Mouse (Mus musculus): Measurements from ENCODE around the gene Ccdc124.

The Ccdc124 gene

GRCm38 (mm10) chr8:70869601-70870041 lies 4.1 kb downstream of the Ccdc124 start:
- DNase-seq (ENCODE audit: low spot score in 2 of 2), result peak in 1 of 2 experiments; percentile 67

GRCm38 (mm10) chr8:70869199-70869571 lies 4.5 kb downstream of the Ccdc124 start:
- DNase-seq (ENCODE audit: low spot score in 2 of 2), result no peak

DNA sequence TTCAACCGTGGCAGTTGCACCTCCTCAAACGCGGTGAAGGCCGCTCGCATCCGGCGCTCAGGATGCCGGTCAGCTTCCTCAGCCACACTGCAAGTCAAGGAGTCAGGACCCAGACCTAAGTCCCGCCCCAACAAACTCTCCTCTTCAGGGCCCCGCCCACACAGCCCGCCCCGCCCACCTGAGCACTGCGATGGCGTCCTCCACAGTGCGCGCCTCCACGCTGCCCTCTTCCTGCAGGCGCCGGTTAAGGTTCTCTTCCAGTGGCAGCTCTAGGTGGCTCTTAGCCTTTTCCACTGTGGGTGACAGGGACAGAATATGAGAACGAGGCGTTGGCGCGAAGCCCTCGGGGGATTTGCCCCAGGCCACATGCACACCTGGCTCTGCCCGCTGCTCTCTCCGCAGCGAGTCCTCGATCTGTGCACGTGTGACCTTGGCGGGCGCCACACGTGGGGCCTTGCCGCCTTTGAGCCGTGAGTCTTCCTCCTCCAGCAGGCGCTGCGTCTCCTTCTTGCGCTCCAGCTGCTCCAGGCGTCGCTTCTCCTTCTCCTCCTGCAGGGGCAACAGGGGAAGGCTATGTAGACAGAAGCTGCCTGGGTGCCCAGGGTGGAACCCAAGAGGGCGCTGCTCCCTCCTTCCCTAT lies 5.1 kb downstream of the Ccdc124 start:
- peak; percentile 60 to 63 for DNase-seq (ENCODE audit: low spot score in 2 of 2)

GRCm38 (mm10) chr8:70866566-70866965 lies 7.2 kb downstream of the Ccdc124 start:
- DNase-seq (ENCODE audit: low spot score in 2 of 2), result no peak

DNA sequence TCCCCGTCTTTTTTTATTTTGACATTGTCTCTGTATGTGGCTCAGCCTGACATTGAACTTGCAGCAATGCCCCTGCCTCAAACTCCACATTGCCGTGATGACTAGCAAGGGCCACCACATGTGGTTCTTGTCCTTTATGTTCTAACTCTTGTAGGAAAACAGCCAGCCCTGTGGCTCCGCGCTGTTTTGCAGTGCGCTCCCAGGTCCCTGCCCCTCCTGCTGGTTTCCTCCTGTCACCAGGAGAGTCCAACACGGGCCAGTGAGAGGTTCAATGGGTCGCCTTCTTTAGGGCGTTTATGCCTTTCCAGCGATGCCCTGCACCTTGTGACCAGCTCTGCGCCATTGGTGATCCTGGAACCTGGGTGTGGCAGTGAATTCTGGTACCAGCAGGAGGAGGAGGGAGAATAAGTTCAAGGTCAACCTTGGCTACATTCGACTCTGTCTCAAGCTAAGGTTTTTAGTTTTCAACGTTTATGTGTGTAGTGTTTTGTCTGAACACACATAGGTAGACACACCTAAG lies 7.7 kb downstream of the Ccdc124 start:
- peak in 1 of 2 experiments; percentile 55 for DNase-seq (ENCODE audit: low spot score in 2 of 2)

DNA sequence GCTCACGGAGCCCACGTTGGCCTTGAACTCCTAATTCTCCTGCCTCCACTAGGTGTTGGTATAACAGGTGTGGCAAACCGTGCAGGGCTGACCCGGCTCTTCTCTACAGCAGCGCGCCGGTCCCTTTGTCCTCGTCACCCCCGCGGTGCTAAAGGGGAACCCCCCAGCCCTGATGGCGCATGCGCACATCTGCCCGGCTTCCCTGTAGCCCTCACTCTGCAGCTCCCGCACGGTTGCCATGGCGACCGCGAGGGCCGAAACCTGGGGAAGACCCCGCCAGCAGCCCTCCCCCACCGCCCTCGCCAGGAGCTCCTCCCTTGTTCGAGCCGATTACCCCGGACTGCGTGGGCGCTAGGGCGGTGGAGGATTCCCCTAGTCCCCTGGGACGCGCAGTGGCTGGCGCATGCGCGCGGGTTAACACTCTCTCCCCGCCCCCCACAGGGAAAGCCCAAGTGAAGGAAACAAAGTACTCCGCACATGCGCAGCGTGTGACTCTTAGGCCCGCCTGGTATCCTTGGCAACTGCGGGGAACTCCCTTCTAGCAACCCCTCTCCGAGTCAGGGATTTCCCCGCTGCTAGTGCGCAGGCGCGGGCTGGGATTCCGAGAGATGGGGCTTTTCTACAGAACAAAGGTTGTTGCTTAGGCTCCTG lies 8.3 kb downstream of the Ccdc124 start:
- peak; percentile 99 for DNase-seq (ENCODE audit: low spot score in 2 of 2)

DNA sequence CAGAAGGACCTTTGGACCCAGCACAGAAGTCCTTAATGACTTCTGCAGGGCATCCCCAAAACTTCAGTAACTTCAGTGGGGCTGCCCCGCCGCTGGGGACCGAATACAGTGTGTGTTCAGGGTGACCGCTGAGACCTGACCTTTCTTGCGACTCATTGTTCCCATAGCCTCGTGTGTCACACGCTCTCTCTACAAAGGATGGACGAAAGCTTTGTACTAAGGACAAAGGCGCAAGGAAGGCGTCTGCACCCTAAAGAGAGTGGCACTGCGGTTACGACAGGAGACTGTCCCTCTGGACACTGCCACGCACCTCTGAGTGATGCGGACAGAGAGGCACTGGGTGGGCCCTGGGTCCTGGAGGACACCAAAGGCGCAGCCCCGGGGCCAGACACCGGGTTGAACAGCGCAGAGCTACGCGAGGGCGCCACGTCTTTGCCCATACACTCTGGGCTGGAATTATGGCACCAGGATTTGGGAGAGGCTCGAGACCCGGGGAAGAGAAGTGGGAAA lies 9.0 kb downstream of the Ccdc124 start:
- DNase-seq (ENCODE audit: low spot score in 2 of 2), result peak in 1 of 2 experiments; percentile 44

- DNase-seq (ENCODE audit: low spot score in 2 of 2), result no peak
Observed at GRCm38 (mm10) chr8:70863956-70864711, 9.6 kb downstream of the Ccdc124 start.

GRCm38 (mm10) chr8:70862824-70863641 lies 10.7 kb downstream of the Ccdc124 start, which contains the start of gene Kcnn1:
TSS of gene Kcnn1 (minus strand) at chr8:70863258.
- no peak for DNase-seq (ENCODE audit: low spot score in 2 of 2)

- DNase-seq (ENCODE audit: low spot score in 2 of 2), result no peak
Observed at GRCm38 (mm10) chr8:70857516-70857915, 16.2 kb downstream of the Ccdc124 start.

GRCm38 (mm10) chr8:70856541-70857197 lies 17.1 kb downstream of the Ccdc124 start:
- DNase-seq (ENCODE audit: low spot score in 2 of 2), result no peak

GRCm38 (mm10) chr8:70856028-70856427 lies 17.7 kb downstream of the Ccdc124 start:
- no peak for DNase-seq (ENCODE audit: low spot score in 2 of 2)

- no peak for DNase-seq (ENCODE audit: low spot score in 2 of 2)
Observed at GRCm38 (mm10) chr8:70853863-70854262, 19.9 kb downstream of the Ccdc124 start.

- no peak for DNase-seq (ENCODE audit: low spot score in 2 of 2)
Observed at GRCm38 (mm10) chr8:70852595-70853231, 21.0 kb downstream of the Ccdc124 start.

- no peak for DNase-seq (ENCODE audit: low spot score in 2 of 2)
Observed at GRCm38 (mm10) chr8:70851837-70852236, 21.9 kb downstream of the Ccdc124 start.

GRCm38 (mm10) chr8:70850947-70851346 lies 22.8 kb downstream of the Ccdc124 start:
- DNase-seq (ENCODE audit: low spot score in 2 of 2), result no peak

DNA sequence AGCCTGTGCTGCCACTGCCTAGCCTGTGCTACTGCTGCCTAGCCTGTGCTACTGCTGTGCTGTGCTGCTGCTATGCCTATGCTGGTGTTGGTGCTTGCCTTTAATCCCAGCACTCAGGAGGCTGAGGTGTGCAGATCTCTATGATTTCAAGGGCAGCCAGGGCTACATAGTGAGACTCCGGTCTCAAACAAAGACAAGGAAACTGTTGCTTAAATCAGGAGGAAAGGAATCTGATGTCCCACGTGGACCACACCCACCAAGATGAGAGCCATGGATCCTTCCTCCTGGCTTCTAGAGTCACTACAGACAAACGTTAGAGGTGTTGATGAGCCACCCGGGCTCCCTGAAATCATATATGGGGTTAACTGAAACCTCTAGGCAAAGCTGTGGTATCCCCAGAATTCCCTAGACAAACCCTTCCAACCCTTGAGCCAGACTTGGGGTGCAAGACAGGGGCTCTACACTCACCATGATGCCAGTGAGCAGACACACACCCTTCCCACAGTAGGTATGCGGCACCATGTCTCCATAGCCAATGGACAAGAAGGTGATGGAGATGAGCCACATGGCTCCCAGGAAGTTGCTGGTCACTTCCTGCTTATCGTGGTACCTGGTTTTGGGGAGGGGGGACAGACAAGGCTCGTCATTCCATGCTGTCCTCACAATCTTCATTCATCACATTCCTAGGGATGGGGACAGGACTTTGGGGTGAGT lies 23.4 kb downstream of the Ccdc124 start:
- DNase-seq (ENCODE audit: low spot score in 2 of 2), result no peak

GRCm38 (mm10) chr8:70849333-70849990 lies 24.3 kb downstream of the Ccdc124 start:
- DNase-seq (ENCODE audit: low spot score in 2 of 2), result no peak

Data from thymus, postnatal 10 days (tissue).